ENCODE assay signal across 8 mouse cellular contexts in genomic region chrX:12089027-12089340, GRCm38 (mm10).
A peak's percentile ranks its signal among the peaks of the same experiment; 100 is the strongest.
DNase-seq lines count a peak whose midpoint lies in the region; ATAC-seq and TF ChIP-seq lines count a peak whose summit lies in the region.

No protein-coding gene starts in this region.

- no peak for TF ChIP-seq EP300 in MEL (IDR thresholded peaks at IDR 0.05; ENCODE audit: low read depth in 1 of 2, low read length in 2 of 2)

- peak overlapping the region; percentile 95 for H3K27ac ChIP-seq in heart, embryonic 13.5 days (replicated peaks)
- peak overlapping the region; percentile 99 for H3K27ac ChIP-seq in MEL (ENCODE audit: control insufficient read depth, low read depth, low read length)
- H3K27ac ChIP-seq in hindbrain, embryonic 10.5 days = peak overlapping the region; percentile 90
- H3K27ac ChIP-seq in midbrain, embryonic 12.5 days (replicated peaks) = peak overlapping the region; percentile 94

- ATAC-seq in heart, embryonic 13.5 days (ENCODE audit: extremely low read depth, insufficient number of reproducible peaks, low FRiP score, low TSS enrichment) = no peak
- no peak for ATAC-seq in midbrain, embryonic 12.5 days (ENCODE audit: low FRiP score, low read depth)

- peak overlapping the region; percentile 85 for H3K4me2 ChIP-seq in heart, embryonic 13.5 days
- peak overlapping the region; percentile 83 for H3K4me2 ChIP-seq in midbrain, embryonic 12.5 days (replicated peaks)

- no peak for TF ChIP-seq POLR2A in MEL (IDR thresholded peaks at IDR 0.05; ENCODE audit: control insufficient read depth in 1 of 2, insufficient read depth in 1 of 2, low read depth in 1 of 2, low read length in 2 of 2, poor library complexity in 1 of 2)

- no peak for TF ChIP-seq CTCF in MEL (IDR thresholded peaks at IDR 0.05 in 2 of 3, conservative IDR thresholded peaks at IDR 0.05 in 1 of 3; ENCODE audit: control insufficient read depth in 1 of 3, insufficient read depth in 1 of 3, low read depth in 2 of 3, low read length in 3 of 3, poor library complexity in 1 of 3, severe bottlenecking in 1 of 3)

- peak overlapping the region; percentile 63 for H3K4me3 ChIP-seq in heart, embryonic 13.5 days
- peak overlapping the region; percentile 69 to 92 for H3K4me3 ChIP-seq in MEL (ENCODE audit: control insufficient read depth in 1 of 2, insufficient read depth in 1 of 2, low read depth in 2 of 2, low read length in 2 of 2)
- H3K4me3 ChIP-seq in hindbrain, embryonic 10.5 days = peak overlapping the region; percentile 64
- peak overlapping the region; percentile 49 for H3K4me3 ChIP-seq in midbrain, embryonic 12.5 days

- peak overlapping the region; percentile 87 for H3K9ac ChIP-seq in heart, embryonic 13.5 days
- peak overlapping the region; percentile 92 for H3K9ac ChIP-seq in MEL (ENCODE audit: control insufficient read depth, low read depth, low read length, poor library complexity, severe bottlenecking)
- H3K9ac ChIP-seq in midbrain, embryonic 12.5 days (replicated peaks) = 0 out of 2 replicates have a peak overlapping the region, but pooled peaks have one; percentile 66

- peaks cover 98% of the 10 kb centered on the region for H3K27me3 ChIP-seq in heart, embryonic 13.5 days (replicated peaks)
- no peaks in the 10 kb centered on the region for H3K27me3 ChIP-seq in MEL (ENCODE audit: control insufficient read depth in 1 of 2, insufficient read depth in 2 of 2, low read length in 2 of 2)
- H3K27me3 ChIP-seq in hindbrain, embryonic 10.5 days (ENCODE audit: insufficient read depth, poor library complexity, severe bottlenecking) = peaks cover 100% of the 10 kb centered on the region
- H3K27me3 ChIP-seq in midbrain, embryonic 12.5 days = peaks cover 91% of the 10 kb centered on the region

- H3K4me1 ChIP-seq in heart, embryonic 13.5 days = peaks cover 45% of the 10 kb centered on the region
- peaks cover 8 to 37% of the 10 kb centered on the region in 2 experiments for H3K4me1 ChIP-seq in MEL (ENCODE audit: control insufficient read depth in 1 of 2, insufficient read depth in 2 of 2, low read length in 2 of 2)
- H3K4me1 ChIP-seq in hindbrain, embryonic 10.5 days (replicated peaks) = peaks cover 66% of the 10 kb centered on the region
- H3K4me1 ChIP-seq in midbrain, embryonic 12.5 days = peaks cover 37% of the 10 kb centered on the region

- no peak for DNase-seq in heart, adult 18-20 months
- DNase-seq in MEL (ENCODE audit: low read depth, low spot score) (no peak), MN1 (ENCODE audit: low spot score) (no peak)
- DNase-seq in hindbrain, embryonic 10.5 days (ENCODE audit: low spot score) = no peak
- DNase-seq in adrenal gland, adult 18-20 months (ENCODE audit: low spot score in 2 of 2) = no peak
- DNase-seq in ovary, postnatal 14 days (ENCODE audit: low spot score) = no peak

- H3K9me3 ChIP-seq in heart, embryonic 13.5 days = no peaks in the 10 kb centered on the region
- no peaks in the 10 kb centered on the region for H3K9me3 ChIP-seq in MEL (replicated peaks; ENCODE audit: insufficient read depth, low read length)
- H3K9me3 ChIP-seq in hindbrain, embryonic 10.5 days = no peaks in the 10 kb centered on the region
- no peaks in the 10 kb centered on the region for H3K9me3 ChIP-seq in midbrain, embryonic 12.5 days

- TF ChIP-seq RAD21 in MEL (IDR thresholded peaks at IDR 0.05; ENCODE audit: low read depth, low read length) = no peak

- WGBS in heart, embryonic 13.5 days = 8% methylated on average over 12 of the region's 13 CpGs
- WGBS in hindbrain, embryonic 10.5 days = 3% methylated on average over 13 of the region's 13 CpGs
- WGBS in midbrain, embryonic 12.5 days = 2% methylated on average over 13 of the region's 13 CpGs

- H3K79me2 ChIP-seq in MEL (ENCODE audit: control insufficient read depth, insufficient read depth, low read length, poor library complexity) = peaks cover 39% of the 10 kb centered on the region

- H3K36me3 ChIP-seq in heart, embryonic 13.5 days = no peaks in the 10 kb centered on the region
- peaks cover 0 to 36% of the 10 kb centered on the region in 2 experiments; a peak in 2 of 4 replicates for H3K36me3 ChIP-seq in MEL (ENCODE audit: control insufficient read depth in 1 of 2, insufficient read depth in 2 of 2, low read length in 2 of 2)
- no peaks in the 10 kb centered on the region for H3K36me3 ChIP-seq in hindbrain, embryonic 10.5 days
- H3K36me3 ChIP-seq in midbrain, embryonic 12.5 days = no peaks in the 10 kb centered on the region

TF ChIP-seq in MEL, 35 proteins besides CTCF, POLR2A, EP300 and RAD21:
- TF ChIP-seq JUND (IDR thresholded peaks at IDR 0.05; ENCODE audit: low read depth, low read length) (no peak), ZMIZ1 (IDR thresholded peaks at IDR 0.05; ENCODE audit: low read depth, low read length) (no peak), CHD2 (IDR thresholded peaks at IDR 0.05; ENCODE audit: low read length) (no peak), USF1 (IDR thresholded peaks at IDR 0.05; ENCODE audit: low read depth, low read length) (no peak), MAFK (IDR thresholded peaks at IDR 0.05; ENCODE audit: borderline replicate concordance, low read depth, low read length) (no peak), UBTF (IDR thresholded peaks at IDR 0.05; ENCODE audit: borderline replicate concordance, insufficient read depth, low read depth, low read length) (no peak), TAL1 (IDR thresholded peaks at IDR 0.05; ENCODE audit: low read length) (no peak), MEF2A (IDR thresholded peaks at IDR 0.05; ENCODE audit: extremely low read depth, insufficient replicate concordance, low read depth, low read length, poor library complexity, severe bottlenecking) (no peak), ZC3H11A (IDR thresholded peaks at IDR 0.05; ENCODE audit: low read depth, low read length) (no peak), MYC (IDR thresholded peaks at IDR 0.05; ENCODE audit: low read depth, low read length) (no peak)
